Mouse (Mus musculus): ENCODE results near the gene Tespa1. TPM values are rescaled to one million over a fixed set of nuclear protein-coding genes. Genes with fewer than 3 reads are reported as not detected.
"Not testable (repeated sequence)": the region's sequence is repeated elsewhere in the genome, so short reads cannot be mapped to it uniquely, and the experiment has no call there.

Tespa1 gene
- polyA plus RNA-seq, 1 experiment from 2014 or later, result 0.82 TPM

DNA sequence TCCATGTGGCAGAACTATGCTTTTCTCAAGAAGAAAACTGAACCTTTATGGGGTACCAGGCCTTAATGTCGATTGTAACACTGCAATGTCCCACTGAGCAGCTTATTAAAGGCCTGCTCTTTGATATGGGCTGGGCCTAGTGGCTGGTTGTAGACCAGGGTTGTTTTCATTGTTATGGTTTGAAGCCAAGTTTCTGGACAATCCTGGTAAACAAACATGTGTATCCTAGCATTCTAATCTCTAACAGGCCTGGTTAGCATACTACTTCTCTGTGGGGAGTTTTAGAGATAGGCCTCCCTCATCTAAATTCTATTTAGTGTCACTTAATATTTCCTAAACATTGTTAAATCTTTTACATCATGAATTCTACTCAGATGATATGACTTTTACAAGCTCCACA is 49.0 kb downstream of the Tespa1 start:
- ATAC-seq (ENCODE audit: low read depth), result no peak
- no peaks in the 10 kb centered on the region for H3K9me3 ChIP-seq (ENCODE audit: control insufficient read depth, low read length)
- no peak overlapping the region for H3K4me3 ChIP-seq (ENCODE audit: low read length)
- H3K36me3 ChIP-seq (ENCODE audit: control insufficient read depth, insufficient read depth, low read length), result no peaks in the 10 kb centered on the region
- H3K27ac ChIP-seq (ENCODE audit: low read length), result no peak overlapping the region
- no peak overlapping the region for H3K4me2 ChIP-seq (ENCODE audit: low read depth, low read length)
- H3K9ac ChIP-seq (ENCODE audit: low read length), result no peak overlapping the region
- H3K4me1 ChIP-seq (replicated peaks; ENCODE audit: control insufficient read depth, insufficient read depth, low read length), result no peaks in the 10 kb centered on the region
- H3K27me3 ChIP-seq (ENCODE audit: control insufficient read depth, insufficient read depth, low read depth, low read length), result no peaks in the 10 kb centered on the region
- WGBS, result 39% methylated on average over 1 of the region's 1 CpGs

- 82% methylated on average over 2 of the region's 2 CpGs for WGBS
- no peak overlapping the region for H3K4me3 ChIP-seq (ENCODE audit: low read length)
- H3K9me3 ChIP-seq (ENCODE audit: control insufficient read depth, low read length), result no peaks in the 10 kb centered on the region
- no peak overlapping the region for H3K9ac ChIP-seq (ENCODE audit: low read length)
- H3K27ac ChIP-seq (ENCODE audit: low read length), result no peak overlapping the region
- no peak for ATAC-seq (ENCODE audit: low read depth)
- H3K36me3 ChIP-seq (ENCODE audit: control insufficient read depth, insufficient read depth, low read length), result no peaks in the 10 kb centered on the region
- H3K4me2 ChIP-seq (ENCODE audit: low read depth, low read length), result no peak overlapping the region
- no peaks in the 10 kb centered on the region for H3K27me3 ChIP-seq (ENCODE audit: control insufficient read depth, insufficient read depth, low read depth, low read length)
- H3K4me1 ChIP-seq (replicated peaks; ENCODE audit: control insufficient read depth, insufficient read depth, low read length), result no peaks in the 10 kb centered on the region
Measured at GRCm38 (mm10) chr10:130372491-130373173, 50.0 kb downstream of the Tespa1 start.

DNA sequence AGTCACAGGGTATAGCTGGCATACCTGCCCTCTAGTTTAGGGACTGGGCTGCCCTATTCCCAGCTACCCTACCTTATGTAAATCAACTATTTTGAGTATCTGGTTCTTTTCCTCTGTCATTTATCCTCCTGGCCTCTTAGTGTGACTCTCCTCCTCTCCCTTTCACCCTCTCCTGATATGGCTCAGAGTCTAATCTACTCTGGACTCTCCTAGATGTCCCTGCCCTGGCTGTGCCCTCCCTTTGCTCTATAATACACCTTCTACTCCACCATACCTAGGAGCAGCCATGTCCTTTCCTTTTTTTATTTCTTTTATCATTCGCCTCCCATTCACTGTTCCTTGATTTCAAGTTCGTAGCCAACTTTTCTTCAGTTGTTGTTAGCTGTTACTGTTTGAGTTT is 52.5 kb downstream of the Tespa1 start:
- Histone ChIP-seq H3K27ac (ENCODE audit: low read length) (no peak overlapping the region), H3K4me2 (ENCODE audit: low read depth, low read length) (no peak overlapping the region), H3K36me3 (ENCODE audit: control insufficient read depth, insufficient read depth, low read length) (no peaks in the 10 kb centered on the region), H3K9ac (ENCODE audit: low read length) (no peak overlapping the region), H3K27me3 (ENCODE audit: control insufficient read depth, insufficient read depth, low read depth, low read length) (no peaks in the 10 kb centered on the region), H3K9me3 (ENCODE audit: control insufficient read depth, low read length) (no peaks in the 10 kb centered on the region), H3K4me3 (ENCODE audit: low read length) (no peak overlapping the region), H3K4me1 (replicated peaks; ENCODE audit: control insufficient read depth, insufficient read depth, low read length) (no peaks in the 10 kb centered on the region)
- no peak for ATAC-seq (ENCODE audit: low read depth)
- 82% methylated on average over 2 of the region's 2 CpGs for WGBS

- Histone ChIP-seq H3K9me3 (ENCODE audit: control insufficient read depth, low read length) (no peaks in the 10 kb centered on the region), H3K9ac (ENCODE audit: low read length) (no peak within 1 kb of the TSS)
Measured at GRCm38 (mm10) chr10:130394232-130394631, 71.6 kb downstream of the Tespa1 start, which contains the start of gene Vmn2r84. Gene Vmn2r84 (minus strand): TSS chr10:130394332.

DNA sequence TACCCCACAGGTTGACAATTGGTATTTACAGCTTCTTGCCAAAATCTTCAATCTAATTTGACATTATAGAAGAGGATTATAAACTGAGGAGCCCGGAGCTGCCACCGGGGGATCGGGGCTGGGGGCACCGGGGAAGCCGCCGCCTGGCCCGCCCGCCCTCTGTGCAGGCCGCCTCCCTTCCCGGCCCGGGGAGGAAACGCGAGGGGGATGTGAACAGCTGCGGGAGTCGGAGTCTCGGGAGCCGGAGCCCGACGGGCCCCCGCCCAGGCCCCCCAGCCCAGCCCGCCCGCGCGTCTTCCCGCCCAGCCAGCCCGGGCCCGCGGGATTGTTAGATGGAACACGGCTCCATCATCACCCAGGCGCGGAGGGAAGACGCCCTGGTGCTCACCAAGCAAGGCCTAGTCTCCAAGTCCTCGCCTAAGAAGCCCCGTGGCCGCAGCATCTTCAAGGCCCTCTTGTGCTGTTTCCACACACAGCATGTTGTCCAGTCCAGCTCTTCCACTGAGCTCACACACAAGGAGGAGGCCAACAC is 89.6 kb downstream of the Tespa1 start:
- H3K4me1 ChIP-seq (replicated peaks; ENCODE audit: control insufficient read depth, insufficient read depth, low read length); H3K27me3 ChIP-seq (ENCODE audit: control insufficient read depth, insufficient read depth, low read depth, low read length); H3K4me2 ChIP-seq (ENCODE audit: low read depth, low read length); H3K9me3 ChIP-seq (ENCODE audit: control insufficient read depth, low read length); H3K36me3 ChIP-seq (ENCODE audit: control insufficient read depth, insufficient read depth, low read length); H3K9ac ChIP-seq (ENCODE audit: low read length); H3K27ac ChIP-seq (ENCODE audit: low read length); H3K4me3 ChIP-seq (ENCODE audit: low read length): not testable (repeated sequence)
- ATAC-seq (ENCODE audit: low read depth), result peak; percentile 47; the same call in 1 of the 2 replicates
- WGBS, result 48% methylated on average over 27 of the region's 35 CpGs

More at GRCm38 (mm10) chr10:130394232-130394631, 71.6 kb downstream of the Tespa1 start, which contains the start of gene Vmn2r84:
- no peaks in the 10 kb centered on the region for H3K36me3 ChIP-seq (ENCODE audit: control insufficient read depth, insufficient read depth, low read length)
- ATAC-seq (ENCODE audit: low read depth), result no peak
- no peaks in the 10 kb centered on the region for H3K27me3 ChIP-seq (ENCODE audit: control insufficient read depth, insufficient read depth, low read depth, low read length)
- no peak within 1 kb of the TSS for H3K27ac ChIP-seq (ENCODE audit: low read length)
- no peak within 1 kb of the TSS for H3K4me2 ChIP-seq (ENCODE audit: low read depth, low read length)
- H3K4me1 ChIP-seq (replicated peaks; ENCODE audit: control insufficient read depth, insufficient read depth, low read length), result no peaks in the 10 kb centered on the region
- no peak within 1 kb of the TSS for H3K4me3 ChIP-seq (ENCODE audit: low read length)

Other genes starting within 250 kb of the Tespa1 start
- not detected in 2 replicates for gene Olfr823, start 207.5 kb upstream of the Tespa1 start, polyA plus RNA-seq (2015; fragmentation: Nextera tagmentation; extraction: Ambion mirVana)
- gene Olfr824, start 192.9 kb upstream of the Tespa1 start, polyA plus RNA-seq (2015; fragmentation: Nextera tagmentation; extraction: Ambion mirVana), result not detected in 2 replicates
- not detected in 2 replicates for gene Olfr825, start 156.1 kb upstream of the Tespa1 start, polyA plus RNA-seq (2015; fragmentation: Nextera tagmentation; extraction: Ambion mirVana)
- gene Olfr826, start 138.7 kb upstream of the Tespa1 start, polyA plus RNA-seq (2015; fragmentation: Nextera tagmentation; extraction: Ambion mirVana), result not detected in 2 replicates
- gene Olfr827, start 108.5 kb upstream of the Tespa1 start, polyA plus RNA-seq (2015; fragmentation: Nextera tagmentation; extraction: Ambion mirVana), result not detected in 2 replicates
- not detected in 2 replicates for gene Neurod4, start 42.6 kb upstream of the Tespa1 start, polyA plus RNA-seq (2015; fragmentation: Nextera tagmentation; extraction: Ambion mirVana)
- gene Vmn2r84, start 71.5 kb downstream of the Tespa1 start, polyA plus RNA-seq (2015; fragmentation: Nextera tagmentation; extraction: Ambion mirVana), result 0.03 TPM in 1 of 2 replicates, not detected in the other
- gene Vmn2r85, start 106.8 kb downstream of the Tespa1 start, polyA plus RNA-seq (2015; fragmentation: Nextera tagmentation; extraction: Ambion mirVana), result not detected in 2 replicates
- not detected in 2 replicates for gene Vmn2r86, start 133.2 kb downstream of the Tespa1 start, polyA plus RNA-seq (2015; fragmentation: Nextera tagmentation; extraction: Ambion mirVana)
- not detected in 2 replicates for gene Vmn2r87, start 174.5 kb downstream of the Tespa1 start, polyA plus RNA-seq (2015; fragmentation: Nextera tagmentation; extraction: Ambion mirVana)